In the genomic region with DNA sequence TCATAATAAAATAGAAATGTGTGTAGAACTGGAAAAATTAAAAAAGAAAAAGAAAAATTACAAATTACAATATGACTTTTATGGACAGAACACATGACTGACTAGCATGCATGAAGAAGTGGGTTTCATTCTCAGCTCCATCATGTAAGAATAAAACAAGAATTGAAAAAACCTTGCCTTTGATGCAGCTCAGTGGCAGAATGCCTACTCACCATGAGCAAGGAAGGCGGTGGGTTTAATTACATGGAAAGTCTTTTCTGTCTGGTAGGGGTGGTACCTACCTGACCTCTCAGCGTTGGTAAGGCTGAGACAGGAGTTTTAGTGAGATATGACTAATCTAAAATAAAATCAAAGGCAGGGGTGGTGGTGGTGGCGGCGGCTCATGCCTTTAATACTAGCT, we compare ENCODE assay signal across 7 mouse cellular contexts. TPM values are rescaled to one million over a fixed set of nuclear protein-coding genes. Genes with fewer than 3 reads are reported as not detected.
A peak's percentile ranks its signal among the peaks of the same experiment; 100 is the strongest.
DNase-seq lines count a peak whose midpoint lies in the region; ATAC-seq lines count a peak whose summit lies in the region.

No protein-coding gene starts in this region.

- no peak overlapping the region for H3K9ac ChIP-seq in limb, embryonic 15.5 days

- DNase-seq in retina, embryonic 14.5 days (ENCODE audit: low spot score) = peak; percentile 1
- no peak for DNase-seq in retina, postnatal 1 day
- no peak for DNase-seq in forebrain, embryonic 10.5 days (ENCODE audit: extremely low spot score, low spot score)
- DNase-seq in urinary bladder, postnatal 4 days (ENCODE audit: low spot score in 2 of 2) = no peak
- no peak for DNase-seq in c-Kit-positive CD71-positive TER-119-positive erythroid progenitor cells, embryonic 14.5 days (ENCODE audit: low spot score)
- no peak for DNase-seq in urinary bladder, postnatal 25 days (ENCODE audit: low spot score)

- H3K27me3 ChIP-seq in forebrain, embryonic 10.5 days (ENCODE audit: poor library complexity, severe bottlenecking) = no peaks in the 10 kb centered on the region
- H3K27me3 ChIP-seq in limb, embryonic 15.5 days = no peaks in the 10 kb centered on the region

- H3K4me2 ChIP-seq in limb, embryonic 15.5 days = peak overlapping the region; percentile 70; the same call in 1 of the 2 replicates

- peak overlapping the region; percentile 69 for H3K4me3 ChIP-seq in forebrain, embryonic 10.5 days
- peak overlapping the region; percentile 57 for H3K4me3 ChIP-seq in limb, embryonic 15.5 days

- peaks cover 20% of the 10 kb centered on the region for H3K4me1 ChIP-seq in forebrain, embryonic 10.5 days
- H3K4me1 ChIP-seq in limb, embryonic 15.5 days = peaks cover 7% of the 10 kb centered on the region

- H3K9me3 ChIP-seq in forebrain, embryonic 10.5 days = no peaks in the 10 kb centered on the region
- H3K9me3 ChIP-seq in limb, embryonic 15.5 days = no peaks in the 10 kb centered on the region

- H3K27ac ChIP-seq in forebrain, embryonic 10.5 days = no peak overlapping the region
- no peak overlapping the region for H3K27ac ChIP-seq in limb, embryonic 15.5 days

- WGBS in forebrain, embryonic 10.5 days = 72% methylated on average over 4 of the region's 4 CpGs
- WGBS in limb, embryonic 15.5 days = 74% methylated on average over 4 of the region's 4 CpGs

- ATAC-seq in limb, embryonic 15.5 days (ENCODE audit: insufficient number of reproducible peaks, low FRiP score, low TSS enrichment, low read depth) = no peak

- no peaks in the 10 kb centered on the region for H3K36me3 ChIP-seq in forebrain, embryonic 10.5 days (replicated peaks)
- H3K36me3 ChIP-seq in limb, embryonic 15.5 days = no peaks in the 10 kb centered on the region

RNA-seq across cellular contexts. Expression of a gene that starts 1.3 kb away (rescaled TPM):
- polyA plus RNA-seq in forebrain, embryonic 10.5 days (2016; fragmentation: Nextera tagmentation; extraction: Ambion mirVana) = 8.0 and 8.5 TPM in 2 replicates
- polyA plus RNA-seq in limb, embryonic 15.5 days (2015; fragmentation: Nextera tagmentation; extraction: Ambion mirVana) = 17.3 and 21.1 TPM in 2 replicates

RNA-seq across cellular contexts. Expression of a gene that starts 30.5 kb away (rescaled TPM):
- not detected in 2 replicates for polyA plus RNA-seq in forebrain, embryonic 10.5 days (2016; fragmentation: Nextera tagmentation; extraction: Ambion mirVana)
- polyA plus RNA-seq in limb, embryonic 15.5 days (2015; fragmentation: Nextera tagmentation; extraction: Ambion mirVana) = not detected in 2 replicates

RNA-seq across cellular contexts. Expression of a gene that starts 54.4 kb away (rescaled TPM):
- polyA plus RNA-seq in forebrain, embryonic 10.5 days (2016; fragmentation: Nextera tagmentation; extraction: Ambion mirVana) = not detected in 2 replicates
- 0.08 and 0.12 TPM in 2 replicates for polyA plus RNA-seq in limb, embryonic 15.5 days (2015; fragmentation: Nextera tagmentation; extraction: Ambion mirVana)
